Mouse (Mus musculus) brown adipose tissue, adult 24 weeks (tissue): Measurements from ENCODE around the gene Stat3. TPM values are rescaled to one million over a fixed set of nuclear protein-coding genes. Genes with fewer than 3 reads are reported as not detected.

Experiments used
- H3K27ac ChIP-seq: fragments of 200-500 bp; replicated peaks from 2 replicates; pipeline ENCODE4 v1.5.1; 2012; ENCODE audit warnings: low read depth, mild to moderate bottlenecking, low read length
- H3K4me1 ChIP-seq: fragments of 200-500 bp; 2 replicates; pipeline ENCODE4 v1.6.1; 2012; ENCODE audit warnings: low read length, mixed read lengths; ENCODE audit not compliant: control insufficient read depth, insufficient read depth, insufficient read length
- H3K4me3 ChIP-seq: fragments of 200-500 bp; 2 replicates; pipeline ENCODE4 v1.5.1; 2012; ENCODE audit warnings: low read depth, mild to moderate bottlenecking, low read length, moderate library complexity; ENCODE audit not compliant: insufficient read depth
- polyA plus RNA-seq: library from polyadenylated mRNA; stranded (reverse); fragments of >200 nt; gene quantifications from 2 replicates; pipeline ENCODE4 v1.2.4, GENCODE M21; 2012; ENCODE audit not compliant: missing spikeins, insufficient read depth, insufficient read length

Stat3 gene
- polyA plus RNA-seq, 1 experiment = 20.9 TPM

DNA sequence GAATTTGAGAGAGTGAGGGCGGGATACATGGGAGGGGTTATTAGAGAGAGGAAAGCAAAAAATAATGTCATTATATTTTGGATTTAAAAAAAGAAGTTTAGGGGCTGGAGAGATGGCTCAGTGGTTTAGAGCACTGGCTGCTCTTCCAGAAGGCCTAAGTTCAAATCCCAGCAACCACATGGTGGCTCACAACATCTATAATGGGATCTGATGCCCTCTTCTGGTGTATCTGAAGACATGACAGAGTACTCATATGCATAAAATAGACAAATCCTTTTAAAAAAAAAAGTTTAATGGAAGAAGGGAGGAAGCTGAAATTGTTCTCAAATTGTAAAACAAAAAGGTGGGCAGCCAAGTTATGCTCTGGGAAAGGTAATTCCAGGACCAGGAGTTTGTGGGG lies 10.2 kb upstream of the Stat3 start:
- Histone ChIP-seq H3K4me1 (peaks cover 8% of the 10 kb centered on the region), H3K27ac (no peak overlapping the region), H3K4me3 (no peak overlapping the region)

DNA sequence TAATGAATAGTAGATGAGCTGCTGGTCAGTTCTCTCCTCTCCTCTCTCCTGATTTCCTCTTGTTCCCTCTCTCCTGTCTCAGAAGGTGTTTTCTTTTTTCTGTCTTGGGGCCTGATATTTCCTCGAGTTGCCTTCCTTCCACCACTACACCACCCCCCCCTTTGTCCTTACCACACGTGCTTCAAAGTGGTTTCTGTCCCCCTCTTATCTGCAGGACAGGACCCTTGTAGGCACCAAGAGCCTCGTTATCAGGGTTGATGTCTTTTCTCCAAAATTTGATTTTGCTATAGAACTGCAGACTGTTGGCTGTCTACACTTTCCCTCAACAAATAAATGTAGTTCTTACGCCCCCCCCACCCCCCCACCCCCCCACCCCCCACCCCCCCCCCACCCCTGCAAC lies 9.0 kb upstream of the Stat3 start:
- H3K4me1 ChIP-seq = peaks cover 8% of the 10 kb centered on the region
- H3K27ac ChIP-seq = no peak overlapping the region
- no peak overlapping the region for H3K4me3 ChIP-seq

DNA sequence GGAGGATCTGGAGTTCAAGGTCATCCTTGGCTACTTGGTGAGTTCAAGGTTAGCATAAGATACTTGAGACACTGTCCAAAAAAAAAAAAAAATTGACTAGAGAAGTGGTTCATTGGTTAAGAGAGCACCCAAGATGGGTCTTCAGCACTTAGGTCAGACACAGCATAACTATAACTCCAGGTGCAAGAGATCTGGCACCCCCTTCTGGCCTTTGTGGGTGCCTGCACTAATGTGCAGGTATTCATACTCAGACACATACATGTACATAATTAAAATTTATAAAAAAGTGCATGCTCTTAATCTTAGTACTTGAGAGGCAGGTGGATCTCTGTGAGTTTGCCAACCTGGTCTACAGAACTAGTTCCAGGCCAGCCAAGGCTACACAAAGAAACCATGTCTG lies 8.2 kb upstream of the Stat3 start:
- no peak overlapping the region for H3K27ac ChIP-seq
- peaks cover 8% of the 10 kb centered on the region for H3K4me1 ChIP-seq
- no peak overlapping the region for H3K4me3 ChIP-seq

DNA sequence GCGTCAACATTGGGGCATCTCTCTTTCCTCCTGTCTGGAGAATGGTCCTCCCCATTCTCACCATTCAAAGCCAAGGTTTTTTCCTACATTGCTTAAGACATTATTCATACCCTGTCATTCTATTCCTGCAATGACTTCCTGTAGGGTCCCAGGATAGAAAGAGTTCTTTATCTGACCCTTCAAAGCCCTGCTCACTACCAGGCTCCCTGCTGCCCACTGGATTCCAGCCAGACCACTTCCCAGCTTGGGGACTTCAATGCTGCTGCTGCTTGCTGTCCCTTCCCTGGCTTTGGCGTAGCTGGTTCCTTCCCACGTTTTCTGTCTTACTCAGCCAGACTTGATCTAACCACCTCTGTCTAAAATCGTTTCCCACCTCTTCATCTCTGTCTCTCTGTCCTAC lies 7.5 kb upstream of the Stat3 start:
- peaks cover 2% of the 10 kb centered on the region; the same call in 1 of the 2 replicates for H3K4me1 ChIP-seq
- H3K27ac ChIP-seq = no peak overlapping the region
- H3K4me3 ChIP-seq = no peak overlapping the region

DNA sequence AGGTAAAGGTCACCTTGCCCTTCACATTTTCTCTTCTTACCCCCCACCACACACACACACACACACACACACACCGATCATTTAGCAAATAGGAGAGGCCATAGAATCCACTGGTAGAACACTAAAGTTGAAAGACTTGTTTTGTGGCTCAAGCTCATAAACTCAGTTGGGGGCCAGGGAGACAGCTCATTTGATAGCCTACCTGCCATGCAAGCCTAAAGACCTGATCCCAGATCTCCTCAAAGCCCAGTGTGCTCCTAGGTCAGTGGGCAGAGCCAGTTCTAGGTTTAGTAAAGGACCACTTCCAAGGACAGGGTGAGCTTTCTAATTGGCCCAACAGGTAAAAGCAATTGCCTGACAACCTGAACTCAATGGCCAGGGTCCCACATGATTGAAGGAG lies 3.0 kb upstream of the Stat3 start:
- Histone ChIP-seq H3K27ac (no peak overlapping the region), H3K4me3 (no peak overlapping the region), H3K4me1 (no peaks in the 10 kb centered on the region)

DNA sequence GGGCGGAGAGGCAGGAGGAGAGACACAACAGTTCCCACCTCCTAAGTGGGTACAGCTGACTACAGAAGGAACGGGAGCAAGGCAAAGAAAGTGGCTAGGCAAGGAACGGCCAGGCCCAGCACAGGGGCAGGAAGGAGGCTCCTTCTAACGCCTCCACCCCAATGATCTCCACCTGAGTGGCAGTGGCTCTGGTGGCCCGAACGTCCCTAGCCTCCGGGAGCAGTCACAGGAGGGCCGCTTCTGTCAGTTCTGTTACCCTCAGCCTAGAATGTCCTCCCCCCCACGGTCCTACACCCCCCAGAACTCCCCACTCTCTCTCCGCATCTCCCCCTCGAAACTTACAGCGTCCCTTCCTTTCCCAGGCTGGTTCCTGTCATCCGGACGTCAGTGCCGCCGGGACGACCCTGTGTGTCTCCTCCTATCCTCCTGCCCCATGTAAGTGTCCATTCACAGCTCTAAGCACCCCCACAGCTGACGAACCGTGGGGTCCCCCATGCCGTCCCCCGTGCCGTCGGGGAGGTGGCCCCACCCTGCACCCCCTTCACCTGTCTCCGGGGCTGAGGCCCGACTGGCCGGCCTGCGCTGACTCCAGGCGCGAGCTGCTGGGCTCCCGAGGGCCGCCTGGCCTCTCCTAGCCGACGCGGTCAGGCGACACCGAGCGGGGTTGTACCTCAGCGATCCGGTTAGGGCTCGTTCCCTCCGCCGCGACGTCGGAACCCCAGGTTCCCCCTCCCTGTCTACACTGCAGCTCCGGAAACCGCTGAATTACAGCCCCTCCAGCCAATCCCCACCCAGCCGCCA lies 429 bp downstream of the Stat3 start:
- Histone ChIP-seq H3K27ac (peak overlapping the region; percentile 85), H3K4me1 (peaks cover 18% of the 10 kb centered on the region), H3K4me3 (peak overlapping the region; percentile 68)

DNA sequence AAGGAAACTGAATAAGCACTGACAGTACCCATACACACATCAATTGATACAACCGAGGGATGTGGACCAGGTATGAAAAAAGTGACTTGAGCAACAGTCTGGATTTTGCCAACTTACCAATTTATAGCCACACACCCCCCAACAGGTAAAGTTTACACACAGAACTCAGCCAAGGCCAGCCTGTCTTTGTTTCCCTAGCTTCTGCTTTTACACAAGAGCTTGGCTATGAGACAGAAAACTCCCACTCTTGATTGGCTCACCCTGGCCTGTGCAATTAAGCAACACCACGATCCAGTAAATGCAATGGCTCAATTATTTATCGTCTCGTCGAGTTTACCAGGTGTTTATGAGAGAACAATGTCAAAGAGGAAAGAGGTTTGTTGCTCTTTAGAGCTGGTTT lies 1.2 kb downstream of the Stat3 start:
- H3K4me3 ChIP-seq = peak overlapping the region; percentile 46
- 0 out of 2 replicates have a peak overlapping the region, but pooled peaks have one; percentile 16 for H3K27ac ChIP-seq
- peaks cover 18% of the 10 kb centered on the region for H3K4me1 ChIP-seq

DNA sequence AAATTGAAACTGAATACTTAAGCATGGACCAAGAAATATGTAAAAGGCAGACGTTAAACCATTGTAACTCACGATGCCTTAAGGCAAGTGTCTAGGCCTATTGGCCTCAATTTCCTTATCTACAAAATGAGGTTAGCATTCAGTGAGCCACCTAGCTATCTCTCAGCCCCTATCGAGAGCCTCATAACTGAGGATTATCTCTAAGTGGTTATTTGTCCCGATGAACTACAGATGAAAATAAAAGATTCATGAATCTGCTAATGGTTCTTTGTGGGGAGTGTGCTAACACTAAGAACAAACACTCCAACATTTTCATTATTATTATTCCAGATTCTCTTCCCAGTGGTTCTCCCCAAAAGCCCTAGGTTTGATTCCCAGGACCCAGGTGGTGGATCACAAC lies 2.0 kb downstream of the Stat3 start:
- Histone ChIP-seq H3K4me3 (peak overlapping the region; percentile 15), H3K4me1 (peaks cover 18% of the 10 kb centered on the region), H3K27ac (no peak overlapping the region)

DNA sequence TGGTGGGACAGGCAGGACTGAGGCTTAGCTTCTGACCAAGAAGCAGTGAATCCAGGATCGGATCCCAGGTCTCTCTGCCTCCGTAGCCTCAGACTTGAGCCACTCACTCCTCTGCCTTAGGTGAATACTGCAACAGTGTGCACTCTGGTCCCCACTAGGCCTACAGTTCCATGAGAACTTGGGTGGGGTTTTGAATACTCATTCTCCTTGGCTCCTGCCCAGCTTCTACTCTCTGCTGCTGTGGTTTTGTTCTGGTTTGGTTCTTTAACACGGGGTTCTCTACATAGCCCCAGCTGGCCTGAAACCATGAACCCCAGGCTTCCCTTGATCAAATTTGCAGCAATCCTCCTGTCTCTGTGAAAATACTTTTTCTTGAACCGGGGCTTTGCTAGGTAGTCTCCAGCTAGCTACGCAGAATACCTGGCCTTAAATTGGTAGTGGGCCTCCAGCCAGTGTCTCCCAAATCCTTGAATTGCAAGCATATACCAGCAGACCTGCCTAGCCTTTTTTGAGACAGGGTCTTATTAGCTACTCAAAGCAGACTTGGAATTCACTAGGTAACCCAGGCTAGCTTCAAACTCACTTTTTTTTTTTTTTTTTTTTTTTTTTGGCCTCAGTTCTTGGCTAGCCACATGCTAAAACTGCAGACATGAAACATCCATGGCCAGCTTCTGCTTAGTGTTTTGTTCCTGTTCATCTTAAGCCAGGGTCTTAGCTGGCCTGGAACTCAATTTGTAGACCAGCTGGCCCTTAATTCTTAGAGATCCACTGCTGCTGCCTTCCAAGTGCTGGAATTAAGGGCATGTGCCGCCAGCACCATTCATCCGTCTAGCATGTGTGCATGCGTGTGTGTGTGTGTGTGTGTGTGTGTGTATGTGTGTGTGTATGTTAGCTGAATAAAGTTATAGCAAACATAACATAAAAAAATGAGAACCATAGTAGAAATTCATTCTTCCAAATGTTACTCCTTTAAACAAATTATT lies 3.7 kb downstream of the Stat3 start:
- Histone ChIP-seq H3K4me3 (no peak overlapping the region), H3K4me1 (peaks cover 20% of the 10 kb centered on the region), H3K27ac (no peak overlapping the region)

DNA sequence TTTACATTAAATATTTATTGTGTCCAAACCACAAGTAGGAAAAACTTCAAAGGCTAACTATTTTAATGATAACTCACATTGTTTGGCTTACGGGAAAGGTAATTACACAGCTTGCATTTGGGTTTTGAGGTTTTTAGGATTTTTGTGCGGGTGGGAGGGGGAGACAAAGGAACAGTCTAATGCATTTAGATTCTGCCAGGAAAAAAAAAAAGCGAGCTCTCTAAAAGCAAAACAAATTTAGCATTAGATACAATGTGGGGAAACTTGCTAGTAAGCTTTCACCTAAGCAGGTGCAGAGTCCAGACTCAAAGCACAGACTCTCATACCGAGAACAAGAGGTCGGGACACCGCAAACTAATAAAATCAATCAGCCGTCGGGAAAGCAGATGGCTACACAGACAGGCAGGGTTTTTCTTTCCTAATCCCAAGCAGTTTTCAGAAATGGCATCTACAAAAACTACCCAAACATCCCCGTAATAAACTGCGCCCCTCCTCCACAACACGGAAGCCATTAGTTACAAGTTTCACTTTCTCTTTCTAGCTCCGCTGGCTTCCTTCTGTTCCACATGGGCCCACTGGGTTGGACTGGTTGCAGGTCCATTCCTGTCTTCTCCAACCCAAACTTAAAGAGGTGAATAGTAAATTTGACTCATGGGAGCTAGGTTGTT lies 8.0 kb downstream of the Stat3 start:
- H3K4me3 ChIP-seq = peak overlapping the region; percentile 72
- H3K4me1 ChIP-seq = peaks cover 23% of the 10 kb centered on the region
- H3K27ac ChIP-seq = peak overlapping the region; percentile 32

DNA sequence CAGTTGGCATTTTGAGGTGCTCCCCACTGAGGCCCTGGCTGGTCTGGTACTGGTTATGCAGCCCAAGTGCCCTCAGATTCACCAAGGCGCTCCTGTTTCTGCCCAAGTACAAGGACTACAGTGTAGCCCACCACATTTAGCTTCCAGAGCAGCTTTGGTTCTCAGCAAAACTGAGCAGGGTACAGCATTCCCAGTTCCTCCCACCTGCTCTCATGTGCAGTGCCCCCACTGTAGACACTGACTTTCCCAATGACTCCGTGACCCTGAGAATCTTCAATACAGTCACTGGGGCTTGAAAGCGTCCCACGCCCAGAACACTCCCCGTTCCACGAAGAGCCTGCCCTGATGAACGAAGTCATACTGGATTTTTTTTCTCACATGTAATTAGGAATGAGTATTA lies 8.7 kb downstream of the Stat3 start:
- peaks cover 17% of the 10 kb centered on the region for H3K4me1 ChIP-seq
- no peak overlapping the region for H3K4me3 ChIP-seq
- H3K27ac ChIP-seq = no peak overlapping the region

DNA sequence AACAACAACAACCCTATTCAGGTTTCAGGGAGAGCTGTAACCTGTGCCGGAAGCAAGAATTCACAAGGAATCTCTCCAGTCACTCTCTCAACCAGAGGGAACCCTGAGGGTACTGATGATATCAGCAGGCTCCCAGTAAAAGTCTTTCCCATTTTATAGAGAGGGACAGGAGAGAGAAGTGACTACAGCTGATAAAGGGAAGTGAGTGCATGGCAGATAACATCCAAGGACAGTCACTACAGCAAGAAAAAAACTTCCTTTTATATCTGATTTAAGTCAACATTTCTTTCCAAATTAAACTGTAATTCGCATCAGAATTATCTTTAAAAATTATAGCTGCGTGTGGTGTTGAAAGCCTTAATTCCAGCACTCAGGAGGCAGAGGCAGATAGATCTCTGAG lies 12.0 kb downstream of the Stat3 start:
- Histone ChIP-seq H3K4me3 (no peak overlapping the region), H3K4me1 (peaks cover 7% of the 10 kb centered on the region), H3K27ac (no peak overlapping the region)

DNA sequence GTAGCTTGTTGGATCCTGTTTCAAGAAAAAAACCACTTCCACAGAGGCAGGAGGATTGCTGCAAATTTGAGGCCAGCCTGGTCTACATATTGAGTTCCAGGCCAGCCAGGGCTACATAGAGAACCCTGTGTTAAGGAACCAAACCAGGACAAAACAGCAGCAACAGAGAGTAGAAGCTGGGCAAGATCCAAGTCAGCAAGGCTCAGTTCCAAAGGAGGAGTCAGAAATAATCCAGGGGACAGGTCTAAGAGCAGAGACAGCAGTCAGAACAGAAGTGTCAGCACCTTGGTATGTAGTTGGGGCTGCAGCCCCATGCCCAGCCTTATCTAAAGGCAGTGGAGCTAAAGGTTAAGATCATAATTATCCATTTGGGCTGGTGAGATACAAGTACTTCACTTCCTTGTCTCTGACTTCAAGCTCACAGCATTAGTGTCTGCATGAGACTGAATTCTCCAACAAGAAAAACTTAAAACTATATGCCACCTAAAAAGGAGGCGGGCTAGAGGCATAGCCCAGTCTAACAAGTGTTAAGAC lies 14.9 kb downstream of the Stat3 start:
- Histone ChIP-seq H3K4me3 (no peak overlapping the region), H3K4me1 (no peaks in the 10 kb centered on the region), H3K27ac (no peak overlapping the region)

DNA sequence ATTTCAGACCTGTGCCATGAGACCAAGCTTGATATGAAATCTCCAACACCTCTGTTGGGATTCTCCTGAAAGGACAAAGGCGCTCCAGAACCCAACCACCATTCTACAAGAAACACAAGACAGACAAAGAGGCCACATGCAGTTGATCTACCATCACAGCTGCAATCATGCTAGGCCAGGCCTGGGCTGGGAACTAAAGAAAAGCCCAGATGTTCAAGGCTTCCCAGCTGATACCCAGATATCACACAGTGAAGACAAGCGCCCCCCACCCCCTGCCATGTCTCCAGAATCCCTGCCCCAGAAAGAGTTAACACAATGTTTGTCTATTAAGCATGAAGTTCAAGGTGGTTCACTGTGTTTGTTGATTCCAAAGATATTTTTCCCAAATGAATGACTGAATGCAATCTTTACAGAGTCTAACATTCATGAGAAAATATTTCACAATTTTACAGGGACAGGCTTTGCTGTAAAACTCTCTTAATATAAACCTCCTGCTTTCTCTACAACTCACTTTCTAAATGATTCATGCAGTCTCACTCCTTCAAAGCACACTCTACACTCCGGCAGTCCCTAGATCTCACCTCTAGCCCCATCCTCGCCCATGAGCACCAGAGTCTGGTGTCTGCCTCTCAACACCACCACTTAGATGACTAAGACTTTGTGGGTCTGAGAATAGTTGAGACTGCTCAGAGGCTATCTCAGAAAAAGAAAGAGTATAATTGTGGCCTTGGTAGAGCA lies 18.3 kb downstream of the Stat3 start:
- Histone ChIP-seq H3K4me1 (no peaks in the 10 kb centered on the region), H3K27ac (no peak overlapping the region), H3K4me3 (no peak overlapping the region)
